Mouse (Mus musculus) gastrocnemius, adult 18-20 months (tissue): ENCODE results near the gene Hist1h1b. TPM values are rescaled to one million over a fixed set of nuclear protein-coding genes. Genes with fewer than 3 reads are reported as not detected.
A peak's percentile ranks its signal among the peaks of the same experiment; 100 is the strongest.
"Not testable (repeated sequence)": the region's sequence is repeated elsewhere in the genome, so short reads cannot be mapped to it uniquely, and the experiment has no call there.

ENCODE experiments used
- DNase-seq: peaks from one replicate; pipeline ENCODE4 v3.0.0; 2021; ENCODE audit warnings: low spot score
- long read RNA-seq, 2 experiments: library from polyadenylated mRNA; stranded (forward); transcript quantifications; one replicate each; pipeline ENCODE4 v2.0.0; 2021
- total RNA-seq, 2 experiments: library from RNA; stranded (reverse); gene quantifications; 2 replicates each; pipeline ENCODE4 v1.2.3; 2021

Hist1h1b gene
- total RNA-seq = under 1 TPM; 0.32 to 0.52 TPM
- long read RNA-seq, experiment 1 = 0 reads
- long read RNA-seq, experiment 2 = 0 reads

GRCm38 (mm10) chr13:21779767-21780731 is at the start of gene Hist1h1b:
TSS of gene Hist1h1b (minus strand) at chr13:21780625.
- DNase-seq = peak; percentile 9

- no peak for DNase-seq
These were observed 48.1 kb upstream of the Hist1h1b start for GRCm38 (mm10) chr13:21828511-21828910.

GRCm38 (mm10) chr13:21820082-21820890 is 39.9 kb upstream of the Hist1h1b start:
- DNase-seq = not testable (repeated sequence)

DNA sequence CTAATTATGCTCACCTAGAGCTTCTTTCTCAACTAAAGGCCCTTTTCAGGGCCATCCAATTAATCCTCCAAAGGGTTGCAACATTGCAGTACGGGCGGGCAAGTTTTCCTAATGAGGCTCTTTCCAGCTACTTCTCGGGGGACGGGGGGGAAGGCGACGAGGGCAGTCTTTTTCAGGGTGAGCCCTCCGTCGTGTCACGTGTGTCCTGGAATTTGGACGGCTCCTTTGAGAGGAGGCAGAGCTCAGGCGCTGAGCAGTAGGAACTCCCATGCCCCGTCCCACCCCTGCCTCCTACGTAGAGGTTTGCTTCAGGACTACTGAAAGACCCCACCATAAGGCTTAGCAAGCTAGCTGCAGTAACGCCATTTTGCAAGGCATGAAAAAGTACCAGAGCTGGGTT is 31.7 kb upstream of the Hist1h1b start:
- not testable (repeated sequence) for DNase-seq

DNA sequence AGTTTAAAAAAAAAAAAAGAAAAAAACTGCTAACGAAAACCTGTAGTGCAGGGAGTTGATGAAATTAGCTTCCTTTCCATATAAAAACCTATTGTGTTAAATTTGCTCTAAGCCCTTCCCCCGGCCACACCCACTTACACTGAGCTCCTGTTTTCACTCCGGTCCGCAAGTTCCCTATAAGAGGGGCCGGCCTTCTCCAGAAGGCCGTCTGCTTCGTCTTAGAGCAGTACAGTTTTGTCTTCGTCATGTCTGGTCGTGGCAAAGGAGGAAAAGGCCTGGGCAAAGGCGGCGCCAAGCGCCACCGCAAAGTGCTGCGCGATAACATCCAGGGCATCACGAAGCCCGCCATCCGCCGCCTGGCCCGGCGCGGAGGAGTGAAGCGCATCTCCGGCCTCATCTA is 31.1 kb upstream of the Hist1h1b start, which contains the start of gene Hist1h4m:
Gene Hist1h4m (plus strand): TSS at position 208 of the 400 bp plus-strand sequence.
- DNase-seq = peak; percentile 15

DNA sequence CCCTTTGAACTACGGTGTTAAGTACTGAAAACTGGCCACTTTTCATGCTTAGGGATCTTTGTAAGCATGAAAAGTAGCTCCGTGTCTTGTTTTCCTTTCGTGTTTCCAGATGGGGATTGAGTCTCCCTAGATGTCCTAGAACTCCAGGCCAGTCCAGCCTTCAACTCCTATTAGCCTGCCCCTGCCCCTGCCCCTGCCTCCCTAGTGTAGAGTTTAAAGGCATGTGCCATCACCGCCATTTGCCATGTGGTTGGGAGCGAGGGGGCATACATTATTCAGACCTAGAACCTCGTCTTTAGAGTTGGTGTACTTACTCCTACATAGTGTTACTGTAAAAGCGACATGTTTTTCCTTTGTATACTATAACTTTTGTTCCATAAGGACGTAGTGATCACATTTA is 30.6 kb upstream of the Hist1h1b start:
- not testable (repeated sequence) for DNase-seq

DNA sequence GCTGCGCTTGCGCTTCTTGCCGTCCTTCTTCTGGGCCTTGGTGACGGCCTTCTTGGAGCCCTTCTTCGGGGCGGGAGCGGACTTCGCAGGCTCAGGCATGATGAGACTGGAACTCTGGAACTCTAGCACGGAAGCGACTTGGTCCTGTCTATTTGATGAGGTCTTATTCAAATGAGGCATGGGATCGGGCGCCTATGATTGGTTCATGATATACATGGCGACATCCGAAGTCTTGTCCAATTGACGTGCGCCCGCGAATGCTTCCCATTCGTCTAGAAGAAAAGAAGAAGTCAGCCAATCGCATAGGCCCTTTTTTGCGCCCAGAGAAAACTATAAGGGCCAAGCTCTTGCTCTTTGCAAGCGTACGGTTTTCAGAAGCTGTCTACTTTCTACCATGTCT is 29.6 kb upstream of the Hist1h1b start, which contains the start of the genes Hist1h2bq and Hist1h2ao:
Gene Hist1h2bq (minus strand): TSS at position 125 of the 400 bp plus-strand sequence.
Gene Hist1h2ao (plus strand): TSS at position 393 of the 400 bp plus-strand sequence.
- not testable (repeated sequence) for DNase-seq

GRCm38 (mm10) chr13:21803058-21803457 is 22.6 kb upstream of the Hist1h1b start:
- DNase-seq = not testable (repeated sequence)

GRCm38 (mm10) chr13:21797163-21797562 is 16.7 kb upstream of the Hist1h1b start:
- DNase-seq = not testable (repeated sequence)

DNA sequence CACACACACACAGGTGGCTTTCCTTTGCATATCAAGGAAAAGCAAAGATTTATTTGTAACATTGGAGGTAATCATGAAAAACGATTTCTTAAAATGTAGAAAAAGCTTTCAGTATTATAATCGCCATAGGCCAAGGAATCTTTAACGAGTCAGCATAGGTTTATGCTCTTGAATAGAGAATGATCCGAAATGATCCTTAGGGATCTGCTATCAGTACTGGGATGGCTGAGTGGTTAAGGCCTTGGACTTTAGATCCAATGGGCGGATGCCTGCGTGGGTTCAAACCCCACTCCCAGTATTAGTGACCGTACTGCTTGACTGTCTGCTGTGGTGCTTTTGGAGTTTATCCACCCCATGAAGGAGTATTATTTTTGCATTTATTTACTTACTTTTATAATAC is 15.2 kb upstream of the Hist1h1b start:
- DNase-seq = no peak

- DNase-seq = no peak
These were observed 10.3 kb upstream of the Hist1h1b start for GRCm38 (mm10) chr13:21790601-21791283.

- no peak for DNase-seq
These were observed 9.5 kb upstream of the Hist1h1b start for GRCm38 (mm10) chr13:21789925-21790324.

GRCm38 (mm10) chr13:21787760-21788593 is 7.6 kb upstream of the Hist1h1b start:
- DNase-seq = no peak

DNA sequence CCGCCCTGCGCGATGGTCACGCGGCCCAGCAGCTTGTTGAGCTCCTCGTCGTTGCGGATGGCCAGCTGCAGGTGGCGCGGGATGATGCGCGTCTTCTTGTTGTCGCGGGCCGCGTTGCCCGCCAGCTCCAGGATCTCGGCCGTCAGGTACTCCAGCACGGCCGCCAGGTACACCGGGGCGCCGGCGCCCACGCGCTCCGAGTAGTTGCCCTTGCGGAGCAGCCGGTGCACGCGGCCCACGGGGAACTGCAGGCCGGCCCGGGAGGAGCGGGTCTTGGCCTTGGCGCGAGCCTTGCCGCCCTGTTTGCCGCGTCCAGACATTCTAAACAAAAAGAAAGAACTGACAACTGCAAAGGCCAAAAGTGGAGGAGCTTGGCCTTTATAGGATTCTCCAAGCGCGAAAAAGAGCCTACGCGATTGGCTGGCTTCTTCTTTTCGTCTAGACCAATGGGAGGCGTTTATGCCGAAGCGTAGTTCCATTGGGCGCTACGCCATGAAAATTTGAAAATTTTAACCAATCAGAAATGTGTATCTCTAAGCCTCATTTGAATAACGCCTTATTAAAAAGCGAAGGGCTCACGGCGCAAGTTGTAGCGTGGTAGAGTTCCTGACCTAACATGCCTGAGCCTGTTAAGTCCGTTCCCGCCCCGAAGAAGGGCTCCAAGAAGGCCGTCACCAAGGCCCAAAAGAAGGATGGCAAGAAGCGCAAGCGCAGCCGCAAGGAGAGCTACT is 6.6 kb upstream of the Hist1h1b start, which contains the start of the genes Hist1h2an and Hist1h2bp:
Gene Hist1h2an (minus strand): TSS at position 320 of the 731 bp plus-strand sequence.
Gene Hist1h2bp (plus strand): TSS at position 563 of the 731 bp plus-strand sequence.
- peak; percentile 91 for DNase-seq

- no peak for DNase-seq
These were observed 5.9 kb upstream of the Hist1h1b start for GRCm38 (mm10) chr13:21786189-21786898.

GRCm38 (mm10) chr13:21784311-21784710 is 3.9 kb upstream of the Hist1h1b start:
- no peak for DNase-seq

GRCm38 (mm10) chr13:21783734-21784161 is 3.3 kb upstream of the Hist1h1b start:
- DNase-seq = no peak

DNA sequence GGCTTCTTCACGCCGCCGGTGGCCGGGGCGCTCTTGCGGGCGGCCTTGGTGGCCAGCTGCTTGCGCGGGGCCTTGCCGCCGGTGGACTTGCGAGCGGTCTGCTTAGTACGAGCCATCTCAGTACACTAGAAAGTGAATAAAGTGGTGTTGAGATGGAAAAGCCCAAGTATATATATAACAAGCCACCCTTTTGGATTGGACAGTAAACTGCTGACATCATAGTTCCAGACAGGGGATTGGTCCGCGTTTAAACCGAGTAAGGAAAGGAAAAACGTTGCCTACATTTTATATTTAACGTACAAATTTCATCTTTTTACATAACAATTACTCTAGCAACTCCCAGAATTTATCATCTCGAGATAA is 2.8 kb upstream of the Hist1h1b start, which contains the start of gene Hist1h3i:
Gene Hist1h3i (minus strand): TSS at position 116 of the 363 bp plus-strand sequence.
- peak; percentile 35 for DNase-seq
